Mouse (Mus musculus) lung, postnatal 36 days (tissue): ENCODE measurements at regions not wholly inside any gene's neighbourhood (a gene's known extent, or its start where the extent isn't known, plus 50 kb on each side); places are given as distances from the start of the nearest gene placed in this dataset.

Experiments used
- DNase-seq: peaks from one replicate; pipeline ENCODE4 v3.0.0; 2022; ENCODE audit warnings: mixed read lengths

- DNase-seq: no peak
Measured at GRCm38 (mm10) chr4:142351831-142352230, 112.6 kb upstream of the Kazn start.

- DNase-seq: no peak
Measured at GRCm38 (mm10) chr4:142350986-142351385, 111.8 kb upstream of the Kazn start.

GRCm38 (mm10) chr4:142348910-142349309, 109.7 kb upstream of the Kazn start:
- DNase-seq: peak; percentile 56

- no peak for DNase-seq
Measured at GRCm38 (mm10) chr4:142342482-142343206, 103.4 kb upstream of the Kazn start.

GRCm38 (mm10) chr4:142341305-142341704, 102.1 kb upstream of the Kazn start:
- DNase-seq: no peak

- no peak for DNase-seq
Measured at GRCm38 (mm10) chr4:142340057-142340456, 100.9 kb upstream of the Kazn start.

- DNase-seq: peak; percentile 3
Measured at GRCm38 (mm10) chr4:142337701-142338100, 98.5 kb upstream of the Kazn start.

- no peak for DNase-seq
Measured at GRCm38 (mm10) chr4:142336943-142337342, 97.7 kb upstream of the Kazn start.

- DNase-seq: no peak
Measured at GRCm38 (mm10) chr4:142334084-142334483, 94.9 kb upstream of the Kazn start.

GRCm38 (mm10) chr4:142330599-142330998, 91.4 kb upstream of the Kazn start:
- no peak for DNase-seq

GRCm38 (mm10) chr4:142329600-142329999, 90.4 kb upstream of the Kazn start:
- DNase-seq: no peak

- no peak for DNase-seq
Measured at GRCm38 (mm10) chr4:142326511-142326910, 87.3 kb upstream of the Kazn start.

- DNase-seq: peak; percentile 5
Measured at GRCm38 (mm10) chr4:142321209-142321863, 82.1 kb upstream of the Kazn start.

GRCm38 (mm10) chr4:142310282-142310681, 71.1 kb upstream of the Kazn start:
- no peak for DNase-seq

GRCm38 (mm10) chr4:142308271-142308670, 69.1 kb upstream of the Kazn start:
- DNase-seq: no peak

- no peak for DNase-seq
Measured at GRCm38 (mm10) chr4:142307321-142307720, 68.1 kb upstream of the Kazn start.

- DNase-seq: no peak
Measured at GRCm38 (mm10) chr4:142306076-142306475, 66.9 kb upstream of the Kazn start.

GRCm38 (mm10) chr4:142303374-142304020, 64.3 kb upstream of the Kazn start:
- DNase-seq: no peak

GRCm38 (mm10) chr4:142302724-142303120, 63.5 kb upstream of the Kazn start:
- DNase-seq: no peak

- DNase-seq: no peak
Measured at GRCm38 (mm10) chr4:142302041-142302723, 63.0 kb upstream of the Kazn start.

GRCm38 (mm10) chr4:142298770-142299337, 59.7 kb upstream of the Kazn start:
- no peak for DNase-seq

- DNase-seq: no peak
Measured at GRCm38 (mm10) chr4:142292760-142293159, 53.6 kb upstream of the Kazn start.

- DNase-seq: no peak
Measured at GRCm38 (mm10) chr4:142292334-142292733, 53.1 kb upstream of the Kazn start.
